Mouse (Mus musculus) forebrain, embryonic 13.5 days (tissue): ENCODE data around the gene Olfr211. TPM values are rescaled to one million over a fixed set of nuclear protein-coding genes. Genes with fewer than 3 reads are reported as not detected.
"Not testable (repeated sequence)": the region's sequence is repeated elsewhere in the genome, so short reads cannot be mapped to it uniquely, and the experiment has no call there.

Experiments
- ATAC-seq: fragments of 200-750 bp; cut with Nextera tagmentation; 2 replicates; pipeline ENCODE4 v1.8.0; 2017
- H3K27ac ChIP-seq: fragments of 300-500 bp; sonication (generic); 2 replicates; pipeline ENCODE4 v1.5.1; 2015; ENCODE audit warnings: inconsistent platforms, mild to moderate bottlenecking, moderate library complexity
- H3K27me3 ChIP-seq: fragments of 300-500 bp; sonication (generic); 2 replicates; pipeline ENCODE4 v1.6.1; 2015; ENCODE audit warnings: mild to moderate bottlenecking, inconsistent platforms
- H3K36me3 ChIP-seq: fragments of 300-500 bp; sonication (generic); 2 replicates; pipeline ENCODE4 v1.6.1; 2015; ENCODE audit warnings: mild to moderate bottlenecking, inconsistent platforms; ENCODE audit not compliant: poor library complexity, severe bottlenecking
- H3K4me1 ChIP-seq: fragments of 300-500 bp; sonication (generic); 2 replicates; pipeline ENCODE4 v1.6.1; 2015; ENCODE audit warnings: inconsistent platforms
- H3K4me2 ChIP-seq: fragments of 300-500 bp; sonication (generic); 2 replicates; pipeline ENCODE4 v1.6.1; 2015; ENCODE audit warnings: inconsistent platforms, mild to moderate bottlenecking, moderate library complexity
- H3K4me3 ChIP-seq: fragments of 300-500 bp; sonication (generic); 2 replicates; pipeline ENCODE4 v1.5.1; 2015; ENCODE audit warnings: mild to moderate bottlenecking, inconsistent platforms
- H3K9ac ChIP-seq: fragments of 300-500 bp; sonication (generic); 2 replicates; pipeline ENCODE4 v1.6.1; 2015; ENCODE audit warnings: mild to moderate bottlenecking, inconsistent platforms
- H3K9me3 ChIP-seq: fragments of 300-500 bp; sonication (generic); replicated peaks from 2 replicates; pipeline ENCODE4 v1.6.1; 2016; ENCODE audit warnings: inconsistent platforms
- WGBS: fragments of 180-500 bp; shearing (Covaris S2); methylation state at CpG from one replicate; pipeline ENCODE4 v1.1.7; 2015; 5-methylcytosine and 5-hydroxymethylcytosine counted together
- polyA plus RNA-seq: library from polyadenylated mRNA; unstranded; fragments of >200 nt; fragmentation: Nextera tagmentation; extraction: Ambion mirVana; gene quantifications from 2 replicates; pipeline ENCODE4 v1.2.1, GENCODE M21; 2015

Olfr211 gene
- polyA plus RNA-seq, 1 experiment from 2014 or later = not detected

- no peak for ATAC-seq
- no peak overlapping the region for H3K4me2 ChIP-seq
- no peaks in the 10 kb centered on the region for H3K9me3 ChIP-seq
- 91% methylated on average over 5 of the region's 5 CpGs for WGBS
- H3K36me3 ChIP-seq = no peaks in the 10 kb centered on the region
- H3K4me1 ChIP-seq = 0 out of 2 replicates have a peak, but pooled peaks cover 3% of the 10 kb centered on the region
- no peak overlapping the region for H3K9ac ChIP-seq
- H3K27ac ChIP-seq = no peak overlapping the region
- H3K4me3 ChIP-seq = no peak overlapping the region
- no peaks in the 10 kb centered on the region for H3K27me3 ChIP-seq
Measured at GRCm38 (mm10) chr6:116493742-116494141, 4.9 kb downstream of the Olfr211 start.

GRCm38 (mm10) chr6:116495960-116496359 is 7.1 kb downstream of the Olfr211 start:
- H3K27me3 ChIP-seq = no peaks in the 10 kb centered on the region
- H3K27ac ChIP-seq = no peak overlapping the region
- no peak overlapping the region for H3K9ac ChIP-seq
- H3K9me3 ChIP-seq = no peaks in the 10 kb centered on the region
- no peaks in the 10 kb centered on the region for H3K36me3 ChIP-seq
- 97% methylated on average over 1 of the region's 1 CpGs for WGBS
- no peaks in the 10 kb centered on the region for H3K4me1 ChIP-seq
- ATAC-seq = no peak
- no peak overlapping the region for H3K4me3 ChIP-seq
- H3K4me2 ChIP-seq = no peak overlapping the region

GRCm38 (mm10) chr6:116506302-116507003 is 17.6 kb downstream of the Olfr211 start, which contains the start of gene Olfr212:
Olfr212 (plus strand) TSS chr6:116506516.
- H3K36me3 ChIP-seq, H3K9ac ChIP-seq, H3K27ac ChIP-seq, H3K4me3 ChIP-seq, H3K4me2 ChIP-seq, ATAC-seq, H3K4me1 ChIP-seq, H3K27me3 ChIP-seq: not testable (repeated sequence)
- WGBS = 95% methylated on average over 20 of the region's 20 CpGs
- H3K9me3 ChIP-seq = peaks cover 11% of the 10 kb centered on the region

GRCm38 (mm10) chr6:116514832-116515231 is 25.9 kb downstream of the Olfr211 start:
- H3K4me1 ChIP-seq = no peaks in the 10 kb centered on the region
- no peak overlapping the region for H3K4me2 ChIP-seq
- no peak for ATAC-seq
- no peak overlapping the region for H3K27ac ChIP-seq
- H3K27me3 ChIP-seq = no peaks in the 10 kb centered on the region
- H3K4me3 ChIP-seq = no peak overlapping the region
- no peaks in the 10 kb centered on the region for H3K9me3 ChIP-seq
- H3K36me3 ChIP-seq = no peaks in the 10 kb centered on the region
- no peak overlapping the region for H3K9ac ChIP-seq

GRCm38 (mm10) chr6:116538156-116538555 is 49.3 kb downstream of the Olfr211 start, which contains the start of gene Olfr213:
Olfr213 (plus strand) TSS chr6:116538456.
- no peak within 1 kb of the TSS for H3K27ac ChIP-seq
- 86% methylated on average over 1 of the region's 1 CpGs for WGBS
- no peak within 1 kb of the TSS for H3K4me2 ChIP-seq
- H3K4me1 ChIP-seq = no peaks in the 10 kb centered on the region
- no peaks in the 10 kb centered on the region for H3K9me3 ChIP-seq
- ATAC-seq = no peak
- H3K36me3 ChIP-seq = no peaks in the 10 kb centered on the region
- H3K27me3 ChIP-seq = no peaks in the 10 kb centered on the region
- no peak within 1 kb of the TSS for H3K9ac ChIP-seq
- no peak within 1 kb of the TSS for H3K4me3 ChIP-seq

GRCm38 (mm10) chr6:116542500-116542899 is 53.6 kb downstream of the Olfr211 start:
- WGBS = 88% methylated on average over 2 of the region's 2 CpGs
- no peak for ATAC-seq

More at GRCm38 (mm10) chr6:116542500-116542899, 53.6 kb downstream of the Olfr211 start:
- Histone ChIP-seq H3K4me3 (no peak overlapping the region), H3K4me1 (no peaks in the 10 kb centered on the region), H3K9me3 (no peaks in the 10 kb centered on the region), H3K27ac (no peak overlapping the region), H3K36me3 (no peaks in the 10 kb centered on the region), H3K27me3 (no peaks in the 10 kb centered on the region), H3K4me2 (no peak overlapping the region), H3K9ac (no peak overlapping the region)

Other genes with a start within 250 kb of the Olfr211 start
- gene Zfand4, start 224.9 kb upstream of the Olfr211 start, polyA plus RNA-seq = 10.1 and 10.4 TPM in 2 replicates
- 40.7 and 49.3 TPM in 2 replicates for gene March8, start 151.1 kb upstream of the Olfr211 start, polyA plus RNA-seq
- 0.17 and 0.82 TPM in 2 replicates for gene Alox5, start 27.9 kb upstream of the Olfr211 start, polyA plus RNA-seq
- gene Olfr212, start 17.4 kb downstream of the Olfr211 start, polyA plus RNA-seq = not detected in 2 replicates
- not detected in 2 replicates for gene Olfr213, start 49.4 kb downstream of the Olfr211 start, polyA plus RNA-seq
- gene Gm5580, start 62.0 kb downstream of the Olfr211 start, polyA plus RNA-seq = 0.53 and 0.78 TPM in 2 replicates
- not detected in 2 replicates for gene Olfr214, start 65.1 kb downstream of the Olfr211 start, polyA plus RNA-seq
- gene Olfr215, start 95.1 kb downstream of the Olfr211 start, polyA plus RNA-seq = not detected in 2 replicates
- gene Zfp422, start 139.9 kb downstream of the Olfr211 start, polyA plus RNA-seq = 287 and 299 TPM in 2 replicates
- 3.9 and 4.1 TPM in 2 replicates for gene Depp1, start 161.5 kb downstream of the Olfr211 start, polyA plus RNA-seq
- gene Rassf4, start 184.9 kb downstream of the Olfr211 start, polyA plus RNA-seq = 12.8 and 17.4 TPM in 2 replicates
- 0.06 and 0.64 TPM in 2 replicates for gene Tmem72, start 227.8 kb downstream of the Olfr211 start, polyA plus RNA-seq